Mouse (Mus musculus) layer of hippocampus, adult 8-10 months (tissue): ENCODE measurements around the gene Gtf2f1. TPM values are rescaled to one million over a fixed set of nuclear protein-coding genes. Genes with fewer than 3 reads are reported as not detected.

Experiments used
- DNase-seq, 2 experiments: peaks; one replicate each; pipeline ENCODE4 v3.0.0; 2022; ENCODE audit warnings: low spot score in 2 of 2
- total RNA-seq, 4 experiments: library from RNA; stranded (reverse); gene quantifications; 2 replicates each; pipeline ENCODE4 v1.2.4; 2022

The Gtf2f1 gene
- total RNA-seq, 4 experiments from 2014 or later = 57.0 to 64.0 (median 61.5) TPM

- DNase-seq = no peak
These were observed 34.3 kb downstream of the Gtf2f1 start for GRCm38 (mm10) chr17:56976531-56977390.

DNA sequence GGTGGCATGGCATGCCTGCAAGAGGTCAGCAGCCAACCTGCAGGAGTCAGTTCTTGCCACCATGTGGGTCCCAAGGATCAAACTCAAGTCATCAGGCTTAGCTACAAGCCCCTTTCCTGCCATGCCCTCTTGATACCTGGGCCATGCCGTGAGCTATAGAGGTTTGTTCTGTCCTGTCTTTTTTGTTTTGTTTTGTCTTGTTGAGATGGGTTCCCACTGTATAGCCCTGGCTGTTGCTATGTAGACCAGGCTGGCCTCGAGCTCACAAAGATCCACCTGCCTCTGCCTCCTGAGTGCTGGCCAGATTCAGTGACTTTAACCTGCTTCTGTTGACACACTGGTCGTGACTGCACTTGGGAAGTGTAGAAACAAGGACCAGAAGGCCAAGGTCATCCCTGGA, 35.7 kb downstream of the Gtf2f1 start:
- DNase-seq = no peak

DNA sequence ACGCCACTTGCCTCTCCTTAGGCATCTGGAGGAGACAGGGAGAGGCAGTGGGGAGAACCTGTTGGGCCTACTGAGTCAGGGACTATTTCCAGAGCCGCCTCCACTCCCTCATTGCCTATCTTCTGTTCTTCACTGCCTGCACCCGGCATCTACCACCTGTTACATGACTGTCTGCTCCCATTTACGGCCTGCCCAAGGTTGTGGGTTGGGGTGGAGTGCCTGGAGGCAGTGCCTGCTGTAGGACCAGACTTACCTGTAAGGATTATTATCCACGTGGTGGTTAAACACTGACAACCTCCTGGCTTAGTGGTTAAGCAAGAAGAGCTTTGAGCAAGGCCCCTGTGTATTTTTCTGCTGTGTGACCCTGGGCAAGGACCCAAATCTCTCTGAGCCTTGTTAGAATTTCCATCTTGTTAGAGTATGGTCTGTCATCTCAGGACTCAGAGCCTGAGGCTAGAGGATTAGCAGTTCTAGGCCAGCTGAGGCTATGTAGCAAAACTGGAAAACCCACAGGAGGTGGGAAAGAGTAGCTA, 36.3 kb downstream of the Gtf2f1 start:
- no peak for DNase-seq

DNA sequence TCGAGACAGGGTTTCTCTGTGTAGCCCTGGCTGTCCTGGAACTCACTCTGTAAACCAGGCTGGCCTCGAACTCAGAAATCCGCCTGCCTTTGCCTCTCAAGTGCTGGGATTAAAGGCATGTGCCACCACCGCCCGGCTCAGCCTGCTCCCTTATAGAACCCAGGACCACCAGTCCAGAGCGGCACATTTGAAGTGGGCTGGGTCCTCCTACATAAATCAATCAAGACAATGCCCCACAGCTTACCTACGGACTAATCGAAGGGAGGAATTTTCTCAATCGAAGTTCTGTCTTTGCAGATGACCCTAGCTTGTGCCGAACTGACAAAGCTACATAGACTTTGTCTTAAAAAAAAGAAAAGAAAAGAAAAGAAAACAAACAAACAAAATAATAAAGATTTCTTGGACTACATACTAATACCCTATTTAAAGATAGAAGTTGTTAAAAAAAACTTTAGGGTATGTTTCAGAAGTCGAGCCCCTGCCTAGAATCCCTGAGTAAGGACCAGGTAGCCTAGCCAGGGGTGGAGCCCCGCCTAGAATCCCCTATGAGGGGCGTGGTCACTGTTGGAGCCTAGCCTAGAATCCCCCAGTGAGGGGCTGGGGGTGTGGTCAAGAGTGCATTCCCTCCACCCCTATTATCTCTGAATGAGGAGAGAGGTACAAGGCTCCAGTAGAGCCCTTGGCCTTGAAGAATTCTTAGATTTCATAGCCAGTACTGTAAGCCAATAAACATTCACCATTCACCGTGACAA, 37.0 kb downstream of the Gtf2f1 start:
- no peak for DNase-seq

GRCm38 (mm10) chr17:56970081-56970480, 41.0 kb downstream of the Gtf2f1 start:
- DNase-seq = no peak

DNA sequence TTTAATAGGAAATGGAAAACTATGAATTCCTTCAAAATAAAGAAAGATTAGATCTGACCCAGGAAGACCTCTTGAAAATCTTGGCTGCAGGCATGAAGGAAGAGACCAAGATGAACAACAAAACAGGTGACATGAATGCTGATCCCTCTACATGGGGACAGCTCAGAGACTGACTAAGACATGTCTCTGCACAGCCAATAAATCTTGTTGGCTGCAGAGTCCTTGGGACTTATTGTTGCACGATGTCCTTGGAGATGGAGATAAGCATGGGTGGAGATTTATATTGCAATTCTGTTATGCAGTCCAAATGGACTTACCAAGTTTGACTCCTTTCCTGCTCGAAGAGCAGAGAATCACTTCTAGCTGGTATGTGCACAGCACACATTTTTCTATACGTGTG, 41.8 kb downstream of the Gtf2f1 start:
- no peak for DNase-seq

GRCm38 (mm10) chr17:56963646-56964045, 47.4 kb downstream of the Gtf2f1 start:
- DNase-seq = no peak

DNA sequence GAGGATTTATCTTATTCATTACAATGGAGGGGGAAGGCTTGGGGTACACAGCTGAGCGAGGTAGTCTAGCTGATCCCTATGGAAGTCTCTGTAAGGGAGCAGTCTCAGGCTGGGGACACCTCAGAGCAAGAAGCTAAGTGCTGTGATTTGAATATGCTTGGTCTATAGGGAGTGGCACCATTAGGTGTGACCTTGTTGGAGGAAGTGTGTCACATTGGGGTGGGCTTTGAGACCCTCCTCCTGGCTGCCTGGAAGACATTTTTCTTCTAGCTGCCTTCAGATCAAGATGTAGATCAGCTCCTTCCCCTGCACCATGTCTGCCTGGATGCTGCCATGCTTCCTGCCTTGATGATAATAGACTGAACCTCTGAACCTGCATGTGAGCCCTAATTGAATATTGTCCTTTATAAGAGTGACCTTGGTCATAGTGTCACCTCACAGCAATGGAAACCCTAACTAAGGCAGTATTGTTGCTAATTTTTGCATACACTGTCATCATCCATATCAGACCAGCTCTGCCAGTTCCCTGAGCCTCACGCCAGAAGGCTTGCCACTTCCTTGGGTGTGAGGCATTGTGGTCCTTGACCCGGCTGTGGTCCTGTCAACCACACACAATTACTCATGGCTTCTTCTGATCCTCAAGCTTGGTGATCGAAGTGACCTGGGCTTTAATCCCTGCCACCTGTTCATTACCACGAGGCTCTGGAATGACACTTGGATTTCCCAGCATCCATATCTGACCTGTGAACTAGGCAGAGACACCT, 48.3 kb downstream of the Gtf2f1 start:
- no peak for DNase-seq

GRCm38 (mm10) chr17:56961880-56962279, 49.2 kb downstream of the Gtf2f1 start:
- no peak for DNase-seq

- no peak for DNase-seq
These were observed 52.4 kb downstream of the Gtf2f1 start for GRCm38 (mm10) chr17:56958667-56959066.

DNA sequence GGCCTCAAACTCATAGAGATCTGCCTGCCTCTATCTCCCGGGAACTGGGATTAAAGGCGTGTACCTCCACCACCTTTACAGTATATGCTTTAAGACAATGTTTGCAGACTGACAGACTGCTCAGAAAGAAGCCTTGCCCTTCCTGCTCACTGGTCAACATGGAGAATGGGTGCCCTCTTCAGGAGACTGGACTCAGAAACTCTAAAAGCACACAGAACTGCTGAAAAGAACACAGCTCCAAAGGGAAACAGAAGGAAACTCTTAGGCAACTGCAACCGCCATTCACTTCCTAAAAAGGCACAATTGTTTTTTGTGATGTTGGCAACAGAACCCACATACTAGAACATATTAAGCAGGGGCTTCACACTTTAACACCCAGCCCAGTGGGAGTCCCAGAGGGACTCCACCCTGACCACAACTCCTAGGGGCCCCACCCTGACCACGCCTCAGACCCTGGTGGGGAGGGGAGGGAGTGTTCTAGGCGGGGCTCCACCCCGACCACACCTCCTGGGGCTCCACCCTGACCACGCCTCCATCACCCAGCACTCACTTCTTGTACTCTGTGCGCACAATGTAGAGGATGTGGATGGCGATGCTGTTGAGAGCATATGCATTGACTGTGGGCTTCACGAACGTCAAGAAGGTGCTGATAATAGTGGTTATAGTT, 53.2 kb downstream of the Gtf2f1 start:
- no peak for DNase-seq

- DNase-seq = no peak
These were observed 56.2 kb downstream of the Gtf2f1 start for GRCm38 (mm10) chr17:56954871-56955270.

Other genes with a start within 250 kb of the Gtf2f1 start
- gene Dus3l, start 246.5 kb downstream of the Gtf2f1 start, total RNA-seq = 10 to 100 TPM; 65.0 to 75.5 (median 71.4) TPM
- 1 to 10 TPM in 3 of 4 experiments, under 1 TPM in 1; 0.68 to 1.8 (median 1.6) TPM for gene Prr22, start 241.0 kb downstream of the Gtf2f1 start, total RNA-seq
- gene Rfx2, start 180.3 kb downstream of the Gtf2f1 start, total RNA-seq = 1 to 10 TPM; 4.3 to 6.0 (median 5.0) TPM
- gene Acsbg2, start 136.8 kb downstream of the Gtf2f1 start, total RNA-seq = not detected
- gene 1700061G19Rik, start 135.8 kb downstream of the Gtf2f1 start, total RNA-seq = under 1 TPM in 3 of 4 experiments, not detected in 1; 0.20 to 0.35 (median 0.27) TPM
- gene Mllt1, start 75.9 kb downstream of the Gtf2f1 start, total RNA-seq = 10 to 100 TPM; 73.9 to 92.9 (median 80.6) TPM
- gene Acer1, start 29.2 kb downstream of the Gtf2f1 start, total RNA-seq = not detected
- gene Clpp, start 21.0 kb downstream of the Gtf2f1 start, total RNA-seq = 10 to 100 TPM; 60.9 to 70.6 (median 66.6) TPM
- 10 to 100 TPM; 24.3 to 29.5 (median 25.4) TPM for gene Alkbh7, start 13.9 kb downstream of the Gtf2f1 start, total RNA-seq
- under 1 TPM in 1 of 4 experiments, not detected in 3; 0.82 TPM for gene Pspn, start 11.3 kb downstream of the Gtf2f1 start, total RNA-seq
- under 1 TPM in 2 of 4 experiments, not detected in 2; 0.45 to 0.57 TPM for gene Gm17949, start 181 bp upstream of the Gtf2f1 start, total RNA-seq
- 100 to 1,000 TPM; 105 to 118 (median 111) TPM for gene Khsrp, start 20.2 kb upstream of the Gtf2f1 start, total RNA-seq
- gene Slc25a41, start 30.4 kb upstream of the Gtf2f1 start, total RNA-seq = not detected
- gene Crb3, start 47.8 kb upstream of the Gtf2f1 start, total RNA-seq = 1 to 10 TPM in 2 of 4 experiments, under 1 TPM in 2; 0.70 to 2.1 (median 1.4) TPM
- 100 to 1,000 TPM; 352 to 366 (median 355) TPM for gene Slc25a23, start 48.6 kb upstream of the Gtf2f1 start, total RNA-seq
- gene Dennd1c, start 67.2 kb upstream of the Gtf2f1 start, total RNA-seq = 1 to 10 TPM; 1.1 to 4.4 (median 3.0) TPM
- gene Tubb4a, start 76.5 kb upstream of the Gtf2f1 start, total RNA-seq = 100 to 1,000 TPM; 500 to 601 (median 567) TPM
- gene Tnfsf9, start 94.0 kb upstream of the Gtf2f1 start, total RNA-seq = 1 to 10 TPM in 3 of 4 experiments, under 1 TPM in 1; 0.49 to 1.3 (median 1.1) TPM
- under 1 TPM in 1 of 4 experiments, not detected in 3; 0.55 TPM for gene Cd70, start 138.5 kb upstream of the Gtf2f1 start, total RNA-seq
- not detected for gene Tnfsf14, start 182.9 kb upstream of the Gtf2f1 start, total RNA-seq
- 10 to 100 TPM in 2 of 4 experiments, 1 to 10 TPM in 2; 2.2 to 19.0 (median 8.9) TPM for gene C3, start 216.8 kb upstream of the Gtf2f1 start, total RNA-seq
- gene Gpr108, start 237.2 kb upstream of the Gtf2f1 start, total RNA-seq = 10 to 100 TPM; 25.7 to 28.6 (median 28.3) TPM
- gene Trip10, start 238.2 kb upstream of the Gtf2f1 start, total RNA-seq = 10 to 100 TPM in 3 of 4 experiments, 1 to 10 TPM in 1; 8.1 to 12.3 (median 11.6) TPM